Mouse (Mus musculus) MEL (cell line): ENCODE results near the gene Nasp.

Experiments used
- CTCF ChIP-seq, 3 experiments: IDR thresholded peaks in 2 of 3; conservative IDR thresholded peaks in 1 of 3; 2 replicates each; pipeline ENCODE4 v1.5.1; 2011 to 2012; ENCODE audit warnings: low read length in 3 of 3, low read depth in 2 of 3, mild to moderate bottlenecking in 2 of 3, improper control_type of control experiment in 1 of 3, inconsistent platforms in 1 of 3, mixed read lengths in 1 of 3, moderate library complexity in 1 of 3; ENCODE audit not compliant: control insufficient read depth in 1 of 3, insufficient read depth in 1 of 3, poor library complexity in 1 of 3, severe bottlenecking in 1 of 3
- EP300 ChIP-seq, 2 experiments: IDR thresholded peaks; 2 replicates each; pipeline ENCODE4 v1.6.1; 2011; ENCODE audit warnings: improper control_type of control experiment in 2 of 2, low read length in 2 of 2, low read depth in 1 of 2, mild to moderate bottlenecking in 1 of 2
- GABPA ChIP-seq: IDR thresholded peaks from 2 replicates; pipeline ENCODE4 v1.6.1; 2012; ENCODE audit warnings: low read depth, mild to moderate bottlenecking, inconsistent platforms, low read length, improper control_type of control experiment, moderate library complexity
- KAT2A ChIP-seq: conservative IDR thresholded peaks from 2 replicates; pipeline ENCODE4 v1.6.1; 2012; ENCODE audit warnings: low read depth, low read length, improper control_type of control experiment, inconsistent platforms
- MAZ ChIP-seq: IDR thresholded peaks from 2 replicates; pipeline ENCODE4 v1.6.1; 2012; ENCODE audit warnings: low read depth, mild to moderate bottlenecking, inconsistent platforms, low read length, improper control_type of control experiment
- POLR2A ChIP-seq, 2 experiments: IDR thresholded peaks; 2 replicates each; pipeline ENCODE4 v1.6.1; 2011 to 2012; ENCODE audit warnings: low read length in 2 of 2, mild to moderate bottlenecking in 2 of 2, control low read depth in 1 of 2, improper control_type of control experiment in 1 of 2, low read depth in 1 of 2, moderate library complexity in 1 of 2; ENCODE audit not compliant: control insufficient read depth in 1 of 2, insufficient read depth in 1 of 2, poor library complexity in 1 of 2
- POLR2AphosphoS2 ChIP-seq: IDR thresholded peaks from 2 replicates; pipeline ENCODE4 v1.6.1; 2011; ENCODE audit warnings: low read length, improper control_type of control experiment
- TCF12 ChIP-seq: IDR thresholded peaks from 2 replicates; pipeline ENCODE4 v1.6.1; 2014; ENCODE audit warnings: low read depth, mild to moderate bottlenecking, inconsistent platforms, low read length, improper control_type of control experiment, moderate library complexity

GRCm38 (mm10) chr4:116653228-116653627 is 25.5 kb upstream of the Nasp start:
- TF ChIP-seq CTCF (IDR thresholded peaks at IDR 0.05 in 2 of 3, conservative IDR thresholded peaks at IDR 0.05 in 1 of 3; ENCODE audit: control insufficient read depth in 1 of 3, insufficient read depth in 1 of 3, low read depth in 2 of 3, low read length in 3 of 3, poor library complexity in 1 of 3, severe bottlenecking in 1 of 3), result no peak
- no peak for TF ChIP-seq KAT2A
- no peak for TF ChIP-seq EP300 (IDR thresholded peaks at IDR 0.05; ENCODE audit: low read depth in 1 of 2, low read length in 2 of 2)
- no peak for TF ChIP-seq GABPA
- TF ChIP-seq POLR2AphosphoS2, result no peak
- TF ChIP-seq POLR2A (IDR thresholded peaks at IDR 0.05; ENCODE audit: control insufficient read depth in 1 of 2, insufficient read depth in 1 of 2, low read depth in 1 of 2, low read length in 2 of 2, poor library complexity in 1 of 2), result no peak
- TF ChIP-seq TCF12, result no peak
- no peak for TF ChIP-seq MAZ
